Mouse (Mus musculus) R1 (cell line): ENCODE data around the gene Tesc.

Source experiments
- DNase-seq: peaks from one replicate; pipeline ENCODE4 v3.0.0-alpha.2; 2018; ENCODE audit warnings: low read depth, low spot score

The Tesc gene

DNA sequence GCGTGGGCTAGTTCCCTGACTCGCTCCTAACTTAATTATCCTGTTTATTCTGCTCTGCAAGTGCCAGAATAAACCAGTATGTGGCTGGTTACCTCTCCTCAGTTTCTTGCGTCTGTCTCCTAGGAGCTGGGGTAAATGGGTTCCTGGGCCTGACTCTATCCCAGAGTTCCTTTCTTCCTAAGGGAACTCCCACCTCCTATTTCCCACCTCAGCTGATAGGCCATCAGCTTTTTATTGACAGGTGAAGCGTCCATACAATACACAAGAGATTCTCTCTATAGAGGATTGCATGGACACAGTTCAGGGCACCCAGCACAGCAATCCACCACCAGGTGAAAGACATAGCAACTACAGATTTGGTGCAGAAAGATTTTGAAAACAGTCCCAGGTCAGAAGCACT, 16.2 kb downstream of the Tesc start:
- peak; percentile 82 for DNase-seq

DNA sequence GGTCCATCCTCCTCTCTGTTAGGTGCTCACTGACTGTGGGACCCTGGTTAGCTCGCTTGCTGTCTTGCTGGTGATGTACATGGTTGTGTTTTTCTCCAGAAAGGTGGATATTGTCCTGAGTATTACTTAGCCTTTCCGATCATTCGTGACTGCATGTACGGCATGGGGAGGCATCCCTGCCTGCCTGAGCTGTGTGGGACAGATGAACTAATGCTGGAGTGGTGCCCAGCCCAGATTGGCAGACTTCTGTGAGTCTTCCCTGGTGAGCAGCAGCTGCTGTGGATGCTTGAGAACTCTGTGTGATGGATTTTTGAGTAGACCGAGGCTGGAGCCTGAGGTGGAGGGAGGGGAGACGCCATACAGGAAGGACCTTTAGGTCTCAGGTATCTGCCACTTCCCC, 17.4 kb downstream of the Tesc start:
- DNase-seq = no peak

DNA sequence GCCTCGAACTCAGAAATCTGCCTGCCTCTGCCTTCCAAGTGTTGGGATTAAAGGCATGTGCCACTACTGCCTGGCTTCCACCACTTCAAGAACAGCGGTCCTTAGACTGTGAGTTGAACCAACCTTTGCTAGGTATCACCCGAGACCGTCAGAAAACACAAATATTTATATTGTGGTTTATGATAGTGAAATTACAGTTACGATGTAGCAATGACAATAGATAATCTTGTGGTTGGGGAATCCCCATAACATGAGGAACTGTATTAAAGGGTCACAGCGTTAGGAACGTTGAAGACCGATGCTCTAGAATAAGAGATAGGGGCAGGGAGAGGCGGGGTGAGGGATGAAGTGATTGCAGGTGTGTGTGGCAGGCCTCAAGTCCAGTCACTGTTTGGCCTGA, 17.8 kb downstream of the Tesc start:
- no peak for DNase-seq

DNA sequence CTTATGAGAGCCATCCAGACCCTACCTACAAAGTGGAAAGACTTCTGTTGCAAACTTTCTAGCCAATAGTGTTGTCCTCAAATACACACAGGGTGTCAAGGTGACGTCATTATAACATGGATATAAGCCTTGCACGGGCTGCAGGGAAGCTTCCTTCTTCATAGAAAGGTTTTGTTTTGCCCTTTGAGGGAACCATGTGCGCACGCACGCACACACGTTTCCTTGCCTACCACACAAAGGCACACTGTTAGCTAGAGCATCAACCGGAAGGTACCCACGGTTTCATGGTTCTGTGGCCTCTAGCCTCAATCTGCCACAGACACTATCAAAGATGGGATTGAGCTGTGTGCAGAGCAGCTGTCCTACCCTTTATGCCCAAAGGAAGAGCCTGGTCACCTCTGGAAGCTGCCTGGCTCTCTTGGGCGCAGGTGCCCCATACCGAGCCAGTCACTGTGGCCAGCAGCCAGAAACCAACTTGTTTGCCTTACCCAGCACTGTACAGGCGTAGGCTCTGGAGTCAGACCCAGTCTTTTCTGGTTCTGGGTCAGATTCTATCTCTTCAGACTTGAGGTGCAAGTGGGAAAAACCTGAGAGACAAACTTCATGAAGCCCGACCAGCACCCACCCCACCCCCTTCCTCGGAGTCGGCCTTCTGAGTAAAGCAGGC, 19.7 kb downstream of the Tesc start:
- no peak for DNase-seq

DNA sequence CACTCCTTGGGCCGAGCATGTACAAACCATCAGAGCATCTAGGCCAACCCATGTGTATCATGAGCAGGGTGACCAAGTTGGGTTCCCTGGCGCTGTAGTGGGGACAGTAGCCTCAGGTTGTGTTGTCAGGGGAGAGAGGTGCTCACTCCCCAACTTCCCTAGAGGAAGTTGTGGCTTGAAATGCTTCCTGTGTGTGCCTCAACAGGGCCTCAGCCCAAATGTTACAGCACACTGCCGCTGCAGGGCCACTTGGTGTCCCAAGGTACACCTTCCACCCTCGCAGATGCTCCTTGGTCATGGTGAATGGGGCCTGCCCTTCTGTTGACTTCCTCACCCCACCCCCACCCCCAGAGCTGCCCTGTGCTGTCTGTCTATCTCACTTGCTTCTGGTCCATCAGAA, 20.9 kb downstream of the Tesc start:
- no peak for DNase-seq

DNA sequence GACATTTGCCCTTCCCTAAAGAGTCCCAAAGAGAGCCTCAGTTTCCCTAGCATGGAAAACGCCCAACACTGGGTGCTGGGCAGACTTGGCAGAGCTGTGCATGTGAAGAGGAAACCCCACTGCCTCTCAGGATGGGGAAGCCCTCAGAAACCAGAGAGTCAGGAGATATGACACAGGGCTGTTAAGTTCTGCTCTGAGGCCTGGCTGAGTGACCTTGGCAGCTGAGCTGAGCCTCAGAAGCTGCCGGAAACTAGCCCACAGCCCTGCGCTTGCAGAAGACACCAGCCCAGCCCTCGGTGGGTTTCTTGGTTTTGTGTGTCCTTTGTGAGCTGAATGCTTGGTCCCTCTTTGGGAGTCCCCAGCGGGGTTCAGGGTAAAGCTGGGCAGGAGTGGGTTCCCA, 21.4 kb downstream of the Tesc start:
- DNase-seq = no peak

DNA sequence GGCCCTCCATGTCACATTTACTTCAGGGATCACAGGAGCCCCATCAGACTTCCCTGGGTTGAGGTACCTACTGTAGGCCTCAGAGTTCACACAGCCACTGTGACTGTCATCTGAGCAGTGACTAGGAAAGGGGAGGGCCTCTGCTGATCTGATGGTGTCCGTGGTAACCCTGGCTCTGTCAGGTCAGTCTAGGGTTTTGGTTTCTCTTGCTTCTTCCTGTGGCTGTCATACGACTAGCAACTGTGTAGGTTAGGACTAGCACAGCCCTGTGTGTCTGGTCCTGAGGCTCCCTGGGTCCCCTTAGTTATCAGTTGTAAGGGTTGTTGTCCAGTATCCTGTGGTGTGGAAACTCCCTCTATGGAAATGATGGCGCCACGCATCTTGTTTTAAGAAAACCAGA, 23.2 kb downstream of the Tesc start:
- no peak for DNase-seq

DNA sequence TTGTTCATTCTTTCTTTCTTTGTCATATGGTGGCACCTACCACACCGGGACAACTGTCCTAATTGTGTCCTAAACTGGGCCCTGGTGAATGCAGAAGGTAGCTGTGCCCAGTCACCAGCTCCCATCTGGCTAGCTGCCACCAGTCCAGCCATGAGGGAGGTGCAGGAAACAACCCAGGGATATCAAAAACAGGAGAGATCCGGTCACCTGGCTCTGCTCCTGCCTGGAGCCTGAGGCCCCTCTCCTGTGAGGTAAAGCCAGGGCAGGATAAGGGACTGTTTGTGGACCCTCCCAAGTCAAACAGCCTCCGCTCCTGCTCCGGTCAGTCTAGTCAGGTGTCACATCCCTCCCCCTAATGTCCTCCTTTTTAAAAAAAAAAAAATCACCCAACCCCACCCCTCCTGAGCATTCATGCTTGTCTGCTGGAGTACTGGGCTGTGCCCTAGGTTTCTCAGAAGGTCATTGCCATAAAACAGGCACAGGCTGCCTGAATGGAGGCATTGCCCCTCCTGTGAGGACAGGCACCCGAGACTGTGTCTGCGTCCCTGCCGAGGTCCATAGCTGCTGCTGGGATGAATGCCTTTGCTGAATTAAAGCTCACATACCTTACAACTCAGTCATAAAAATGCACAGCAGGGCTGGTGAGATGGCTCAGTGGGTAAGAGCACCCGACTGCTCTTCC, 24.6 kb downstream of the Tesc start:
- DNase-seq = no peak

DNA sequence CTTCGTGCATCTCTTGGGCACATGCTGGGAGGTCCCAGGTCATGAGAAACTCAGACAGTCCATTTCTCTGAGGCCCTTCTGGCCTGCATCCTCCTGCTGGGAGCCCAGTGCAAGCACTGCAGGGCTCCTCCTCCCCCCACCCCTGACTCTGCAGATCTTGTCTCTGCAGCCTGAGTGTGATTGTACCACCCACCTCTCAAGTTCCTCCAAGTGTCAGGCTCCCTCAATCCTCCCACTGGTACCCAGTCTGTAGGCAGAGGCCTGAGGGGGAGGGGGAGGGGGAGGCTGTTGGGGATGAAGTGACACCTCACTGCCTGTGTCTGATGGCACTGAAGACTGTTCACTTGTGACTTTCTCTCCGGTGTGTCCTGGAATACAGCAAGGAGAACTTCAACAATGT, 25.7 kb downstream of the Tesc start:
- no peak for DNase-seq

DNA sequence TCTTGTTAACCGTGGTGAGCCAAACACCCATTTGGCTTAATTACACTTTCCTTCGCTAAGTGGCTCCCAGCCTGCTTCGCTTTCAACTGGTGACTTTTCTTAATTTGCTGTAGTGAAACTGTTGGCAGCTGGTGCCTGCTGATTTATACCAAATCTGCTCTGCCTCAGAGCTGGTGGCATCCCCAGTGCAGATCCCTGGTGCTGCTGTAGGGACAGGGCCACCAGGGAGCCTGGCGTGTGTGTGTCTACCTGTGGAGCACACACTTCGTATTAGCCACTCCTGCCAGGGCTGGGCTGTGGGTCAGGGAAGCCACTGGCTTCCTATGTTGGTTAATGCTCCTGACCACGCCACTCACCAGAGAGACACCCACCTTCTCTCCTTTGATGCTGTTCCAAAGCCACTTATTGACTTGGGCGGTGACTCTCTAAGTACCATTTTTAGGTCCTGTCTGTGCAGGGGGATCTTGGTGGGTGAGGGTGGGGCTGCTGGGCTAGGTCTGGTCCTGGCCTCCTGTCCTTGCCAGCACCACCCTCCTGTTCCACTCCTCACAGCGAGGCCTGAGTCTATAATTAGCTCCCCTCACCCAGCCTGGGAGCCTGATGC, 30.1 kb downstream of the Tesc start:
- no peak for DNase-seq

DNA sequence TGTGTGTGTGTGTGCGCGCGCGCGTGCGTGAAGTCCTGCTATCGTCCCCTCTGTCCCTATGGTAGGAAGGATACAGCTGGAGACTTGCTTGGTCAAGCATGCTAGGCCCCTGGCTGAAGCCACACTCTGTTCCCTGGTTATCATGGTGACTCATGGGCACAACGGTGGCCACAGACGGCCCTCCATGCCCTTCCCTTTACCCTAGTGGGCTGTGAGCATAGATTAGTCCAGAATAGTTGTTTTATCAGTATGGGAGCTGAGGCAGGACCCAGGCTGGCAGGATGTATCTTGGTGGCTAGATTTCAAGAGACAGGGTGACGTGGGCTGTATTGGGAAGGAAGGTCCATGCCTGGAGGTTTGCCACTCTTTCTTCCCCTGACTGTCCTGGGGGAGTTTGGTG, 31.3 kb downstream of the Tesc start:
- DNase-seq = no peak

DNA sequence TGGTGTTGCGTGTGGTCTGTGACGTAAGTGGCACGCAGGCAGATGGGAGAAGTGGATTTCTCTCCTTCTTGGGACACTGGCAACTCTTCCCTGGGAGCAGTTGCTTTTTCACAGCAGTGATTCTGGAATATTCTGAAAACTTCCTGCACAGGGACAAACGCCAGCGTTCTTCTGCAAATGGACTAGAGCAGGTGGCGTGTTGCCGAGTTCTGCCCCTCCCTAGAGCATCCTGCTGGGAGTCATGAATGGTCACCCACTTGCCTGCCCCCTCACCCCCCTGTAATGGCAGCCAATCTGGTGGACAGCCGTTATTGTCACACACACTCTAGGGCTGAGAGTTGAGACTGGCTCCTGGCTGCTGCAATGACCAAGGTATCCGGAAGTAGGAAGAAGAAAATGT, 32.1 kb downstream of the Tesc start:
- no peak for DNase-seq

DNA sequence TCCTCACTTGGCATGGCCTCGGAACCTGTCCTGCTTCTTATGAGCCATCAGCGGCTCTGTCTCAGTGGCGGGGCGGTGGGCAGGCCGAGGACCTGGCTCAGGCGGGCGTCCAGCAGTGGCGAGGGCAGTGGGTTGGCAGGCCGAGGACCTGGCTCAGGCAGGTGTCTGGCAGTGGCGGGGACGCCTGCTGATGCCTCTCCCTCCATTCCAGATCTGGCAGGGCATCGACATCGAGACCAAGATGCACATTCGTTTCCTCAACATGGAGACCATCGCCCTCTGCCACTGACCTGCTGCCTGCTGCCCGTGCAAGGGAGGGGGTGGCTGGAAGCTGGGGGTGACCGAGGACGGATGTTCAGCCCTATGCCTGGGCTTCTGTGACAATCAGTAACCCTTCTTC, 33.8 kb downstream of the Tesc start:
- DNase-seq = no peak

DNA sequence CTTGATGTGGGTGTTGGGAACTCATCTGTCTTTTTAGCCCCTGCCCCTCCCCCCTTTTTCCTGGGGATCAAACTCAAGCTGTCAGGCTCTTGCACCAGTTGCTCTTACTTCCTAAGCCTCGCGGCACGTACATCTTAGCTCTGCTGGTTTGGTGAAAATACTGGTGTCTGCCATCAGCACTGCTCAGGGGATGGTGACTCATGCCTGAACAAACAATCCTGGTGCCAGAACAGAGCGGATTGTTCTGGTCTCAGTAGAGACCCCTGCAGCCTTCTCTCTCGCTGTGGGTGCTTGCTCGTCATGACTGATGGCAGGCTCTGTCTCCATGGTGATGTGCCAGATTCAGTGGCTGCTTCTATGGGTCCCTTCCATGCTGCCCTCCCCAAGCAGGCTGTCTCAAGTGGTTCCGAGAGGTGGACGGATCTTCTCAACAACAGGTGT, 35.7 kb downstream of the Tesc start:
- DNase-seq = no peak

DNA sequence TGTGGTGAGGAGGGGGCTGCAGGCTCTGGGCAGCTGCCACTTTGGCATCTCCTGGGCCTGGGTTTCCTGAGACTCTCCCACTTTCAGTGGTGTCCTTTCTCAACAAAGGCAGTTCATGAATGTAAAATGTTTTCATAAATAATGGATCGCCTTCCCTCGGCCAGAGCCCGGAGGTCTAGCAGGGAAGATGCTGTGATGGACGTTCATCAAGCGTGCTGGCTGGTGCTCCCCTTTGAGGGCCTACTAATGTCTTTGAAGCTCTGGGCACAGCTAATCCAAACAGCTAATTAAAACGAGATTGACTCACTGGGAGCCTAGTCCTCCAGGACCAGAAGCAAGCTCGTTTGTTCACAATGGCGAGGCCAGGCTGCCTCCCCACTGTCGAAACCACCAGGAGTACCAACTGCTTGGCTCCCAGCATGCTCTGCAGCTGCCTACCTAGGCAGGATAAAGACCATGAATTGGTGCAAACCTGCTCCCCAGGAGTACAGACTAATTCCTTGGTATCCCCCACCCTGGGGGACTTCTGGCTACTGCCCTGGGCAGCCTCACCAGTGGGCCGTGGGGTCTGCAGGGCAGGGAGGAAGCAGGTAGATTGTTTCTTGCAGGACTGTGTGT, 36.9 kb downstream of the Tesc start:
- DNase-seq = no peak

DNA sequence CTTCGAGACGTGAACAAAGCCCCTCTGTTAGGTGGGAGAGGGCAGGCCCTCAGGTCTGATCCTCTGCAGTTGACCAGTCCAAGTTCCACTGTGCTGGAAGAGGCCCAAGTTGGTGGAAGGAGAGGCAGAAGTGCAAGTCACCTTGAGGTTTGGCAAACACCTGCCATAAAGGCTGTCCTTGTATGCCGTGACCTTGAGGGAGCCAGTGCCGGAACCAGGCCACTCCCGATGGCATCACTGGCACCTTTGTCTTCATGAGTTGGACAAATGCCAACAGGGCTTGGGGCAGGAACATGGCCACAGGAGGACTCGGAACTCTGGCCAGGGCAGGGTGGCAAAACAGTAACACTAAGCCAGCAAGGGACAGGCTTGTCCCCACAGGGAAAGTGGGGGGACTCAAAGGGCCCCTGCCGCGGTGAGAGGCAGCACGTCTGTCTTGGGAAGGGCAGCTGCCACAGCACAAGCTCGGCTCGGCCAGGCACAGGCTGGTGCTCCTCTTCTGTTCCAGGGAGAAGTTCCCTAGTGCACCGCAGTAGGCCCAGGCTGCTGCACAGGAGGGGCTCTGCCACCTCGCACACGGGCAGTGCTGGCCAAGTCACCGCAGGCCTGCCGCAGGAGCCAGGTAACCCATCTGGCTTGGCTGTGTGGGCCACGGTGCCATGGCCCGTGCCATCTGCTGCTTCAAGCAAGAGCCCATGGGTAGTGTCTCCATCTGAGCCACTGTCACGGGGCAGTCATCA, 38.1 kb downstream of the Tesc start:
- DNase-seq = no peak

DNA sequence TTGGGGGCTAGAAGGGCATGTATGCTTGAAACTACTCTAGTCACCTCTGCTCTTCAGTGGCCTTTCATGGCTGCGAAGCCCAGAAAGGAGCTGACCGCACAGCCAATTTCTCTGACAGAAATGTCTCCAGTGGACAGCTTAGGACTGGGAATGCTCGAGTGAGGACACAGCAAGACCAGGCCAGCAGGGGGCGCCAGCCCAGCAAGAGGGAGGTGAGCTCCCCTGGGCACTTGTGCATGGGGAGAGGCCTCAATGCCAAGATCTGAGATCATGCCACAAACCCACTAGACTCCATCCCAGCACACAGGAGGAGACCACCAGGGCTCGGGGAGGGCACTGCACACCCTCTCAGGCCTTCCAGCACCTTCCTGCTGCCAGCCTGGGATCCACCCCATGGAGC, 39.3 kb downstream of the Tesc start:
- peak; percentile 65 for DNase-seq

DNA sequence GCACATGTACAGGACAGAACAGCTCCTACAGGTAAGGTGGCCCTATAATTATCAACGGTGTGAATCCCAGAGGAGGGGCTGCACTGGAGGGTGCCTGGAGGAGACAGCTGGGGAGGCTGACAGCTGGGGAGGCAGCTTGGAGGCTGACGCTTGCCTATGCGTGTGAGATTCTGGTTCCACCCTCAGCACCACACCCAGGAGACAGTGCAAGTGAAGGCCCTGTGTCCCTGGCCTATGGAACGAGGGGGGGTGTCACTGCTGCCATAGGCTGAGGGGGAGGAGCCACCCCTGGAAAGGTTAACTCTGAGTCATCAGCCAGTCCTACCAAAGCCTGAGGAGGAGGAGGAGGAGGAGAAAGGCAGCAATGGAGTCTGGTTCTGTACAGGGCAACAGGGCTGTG, 40.0 kb downstream of the Tesc start:
- DNase-seq = peak; percentile 33

DNA sequence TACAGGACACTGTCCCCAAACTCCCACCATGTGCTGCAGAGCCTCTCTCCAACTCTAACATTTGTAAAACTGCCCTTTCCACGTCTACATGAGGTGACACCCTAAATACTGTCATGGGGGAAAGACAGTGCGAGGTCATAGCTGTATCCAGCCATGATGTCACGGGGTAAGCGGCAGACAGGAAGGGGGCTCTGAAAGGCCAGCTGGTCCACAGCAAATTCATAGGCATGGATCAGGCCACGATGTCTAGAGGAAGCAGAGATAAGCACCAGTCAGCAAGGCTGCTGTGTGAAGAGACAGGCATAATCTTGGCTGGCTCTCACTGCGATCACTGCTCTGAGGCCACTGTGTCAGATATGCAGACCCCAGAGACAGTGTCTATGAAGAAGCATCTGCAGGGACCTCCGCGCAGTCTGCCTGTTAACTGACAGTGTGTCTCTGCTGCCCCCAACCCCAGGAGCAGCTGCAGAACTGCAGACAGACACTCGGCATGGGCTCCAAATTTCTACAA, 40.5 kb downstream of the Tesc start:
- no peak for DNase-seq

DNA sequence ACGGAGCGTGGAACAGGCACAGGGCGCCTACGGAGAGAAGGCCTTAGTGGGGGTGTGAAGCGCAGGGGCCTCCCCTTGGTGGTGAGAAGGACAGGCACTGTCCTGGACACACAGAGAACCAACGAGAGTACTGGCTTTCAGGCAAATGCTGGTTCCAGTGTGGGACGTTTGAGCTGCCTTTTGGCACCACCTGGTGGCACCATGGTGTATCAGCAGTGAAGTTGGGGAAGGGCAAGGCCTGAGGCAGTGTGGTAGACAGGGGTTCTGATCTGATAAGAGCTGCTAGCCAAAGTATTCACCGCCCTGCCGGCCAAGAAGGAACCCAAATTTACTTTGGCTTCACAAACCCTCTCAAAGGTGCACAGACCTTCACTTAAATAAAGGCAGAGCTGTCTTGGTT, 41.8 kb downstream of the Tesc start:
- DNase-seq = peak; percentile 71

DNA sequence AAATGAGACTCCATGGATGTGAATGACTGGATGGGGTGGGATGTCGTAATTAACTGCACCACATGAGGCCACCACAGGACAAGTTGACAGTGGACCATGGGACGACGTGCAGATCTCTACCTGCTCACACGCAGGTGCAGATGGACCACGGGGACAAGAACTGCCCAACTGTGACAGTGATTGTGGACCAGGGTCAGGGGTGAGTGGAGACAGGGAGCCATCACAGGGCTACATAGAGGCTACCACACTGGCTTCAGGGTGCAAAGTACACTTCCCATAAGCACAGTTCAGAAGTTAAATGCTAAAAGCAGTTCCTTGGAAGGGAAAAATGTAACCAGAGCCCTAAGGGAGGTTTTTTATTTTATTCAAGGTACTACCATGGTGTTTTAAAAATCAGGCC, 44.2 kb downstream of the Tesc start:
- DNase-seq = no peak

DNA sequence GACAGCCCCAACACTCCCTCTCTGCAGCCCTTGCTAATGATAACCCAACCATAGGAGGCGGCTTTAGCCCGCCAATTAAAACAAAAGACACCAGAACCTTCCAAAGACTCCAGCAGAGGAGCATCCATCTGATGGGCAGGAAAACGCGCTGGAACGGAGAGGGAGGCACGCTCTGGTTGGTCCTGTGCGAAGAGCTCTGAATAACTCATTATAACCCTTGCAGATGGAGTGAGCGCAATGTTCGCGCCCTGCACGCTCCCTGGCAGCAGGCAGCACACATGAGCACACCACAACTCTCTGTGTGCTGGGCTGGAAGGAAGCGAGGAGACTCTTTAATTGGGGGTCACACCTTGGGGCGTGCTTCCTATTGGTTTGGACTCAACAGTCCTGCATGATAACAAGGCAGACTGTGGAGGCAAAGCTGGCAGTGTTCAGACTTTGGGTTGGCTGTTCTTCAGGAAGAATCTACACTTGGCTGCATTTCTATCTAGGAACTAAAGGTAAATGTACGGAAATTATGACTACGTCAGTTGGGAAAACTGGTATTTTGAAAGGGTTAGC, 45.8 kb downstream of the Tesc start:
- no peak for DNase-seq
